Mouse (Mus musculus): ENCODE measurements around the gene Slc6a18. TPM values are rescaled to one million over a fixed set of nuclear protein-coding genes. Genes with fewer than 3 reads are reported as not detected.

Gene Slc6a18
- polyA plus RNA-seq, 1 experiment from 2014 or later, result not detected

DNA sequence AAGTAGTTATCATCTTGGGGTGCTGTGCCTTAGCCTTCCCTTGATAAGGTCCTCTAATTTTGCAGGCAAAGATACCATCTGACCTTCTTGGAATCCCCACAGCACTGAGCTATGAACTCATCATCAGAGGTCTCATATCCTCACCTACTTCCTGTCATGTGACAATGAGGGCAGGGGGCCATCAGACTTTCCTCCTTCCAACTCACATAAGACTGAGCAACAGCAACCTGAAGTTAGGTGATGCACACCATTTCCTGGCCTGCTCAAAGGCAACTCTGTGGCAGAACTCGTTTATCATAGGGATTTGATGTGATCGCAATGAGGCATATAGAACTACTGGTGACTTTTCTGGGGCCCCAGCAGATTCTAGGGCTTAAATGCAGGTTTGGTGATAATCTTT is 4.4 kb upstream of the Slc6a18 start:
- H3K4me1 ChIP-seq, result no peaks in the 10 kb centered on the region
- H3K9ac ChIP-seq, result no peak overlapping the region
- H3K27ac ChIP-seq, result no peak overlapping the region
- H3K4me2 ChIP-seq (replicated peaks), result no peak overlapping the region
- H3K36me3 ChIP-seq, result no peaks in the 10 kb centered on the region
- WGBS, result 84% methylated on average over 2 of the region's 2 CpGs
- H3K27me3 ChIP-seq, result no peaks in the 10 kb centered on the region
- ATAC-seq (ENCODE audit: low FRiP score), result no peak
- no peak overlapping the region for H3K4me3 ChIP-seq
- no peaks in the 10 kb centered on the region for H3K9me3 ChIP-seq (replicated peaks)

DNA sequence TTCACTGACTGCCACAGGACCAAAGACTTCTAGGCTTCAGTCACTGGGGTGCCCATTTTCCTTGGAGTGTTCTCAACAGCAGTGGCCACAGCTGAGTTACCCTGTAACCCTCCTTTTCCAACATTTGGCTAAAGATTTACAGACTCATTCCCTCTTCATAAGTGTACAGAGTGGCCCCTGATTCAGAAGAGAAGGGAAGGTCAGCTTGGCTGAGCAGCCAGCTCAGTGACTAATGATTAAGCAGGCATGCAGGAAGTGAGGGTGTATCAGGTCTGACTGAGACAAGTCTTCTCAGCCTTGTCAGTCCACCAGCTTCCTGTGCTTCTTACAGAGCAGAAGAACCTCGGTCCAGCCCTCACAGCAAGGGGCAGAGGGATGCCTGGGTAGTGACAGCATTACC is 2.6 kb upstream of the Slc6a18 start:
- no peaks in the 10 kb centered on the region for H3K9me3 ChIP-seq (replicated peaks)
- ATAC-seq (ENCODE audit: low FRiP score), result no peak
- 32% methylated on average over 1 of the region's 1 CpGs for WGBS
- H3K36me3 ChIP-seq, result no peaks in the 10 kb centered on the region
- no peak overlapping the region for H3K4me3 ChIP-seq
- H3K4me1 ChIP-seq, result no peaks in the 10 kb centered on the region
- no peaks in the 10 kb centered on the region for H3K27me3 ChIP-seq
- no peak overlapping the region for H3K9ac ChIP-seq
- H3K27ac ChIP-seq, result no peak overlapping the region
- no peak overlapping the region for H3K4me2 ChIP-seq (replicated peaks)

DNA sequence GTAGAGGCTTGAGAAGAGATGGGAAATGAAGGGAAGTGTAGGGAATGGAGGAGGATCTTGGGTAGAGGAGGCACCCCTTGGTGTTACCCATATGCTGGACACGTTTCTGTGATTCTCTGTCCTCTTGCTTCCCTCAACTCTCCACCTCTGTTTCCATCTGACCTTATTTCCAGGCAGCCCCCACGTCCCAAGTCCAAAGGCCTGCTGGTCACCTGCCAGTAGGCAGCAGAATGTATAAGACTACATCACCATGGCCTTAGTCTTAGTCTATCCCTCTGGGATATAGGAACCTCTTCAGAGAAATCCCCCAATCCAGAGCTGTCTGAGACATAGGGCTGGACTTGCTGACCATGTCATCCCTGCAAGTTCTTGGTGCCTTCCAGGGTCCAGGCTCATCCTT is 1.5 kb upstream of the Slc6a18 start:
- Histone ChIP-seq H3K4me3 (no peak overlapping the region), H3K9ac (no peak overlapping the region), H3K4me1 (no peaks in the 10 kb centered on the region), H3K27me3 (no peaks in the 10 kb centered on the region), H3K9me3 (replicated peaks) (no peaks in the 10 kb centered on the region), H3K36me3 (no peaks in the 10 kb centered on the region), H3K27ac (no peak overlapping the region), H3K4me2 (replicated peaks) (no peak overlapping the region)
- 56% methylated on average over 2 of the region's 2 CpGs for WGBS
- no peak for ATAC-seq (ENCODE audit: low FRiP score)

DNA sequence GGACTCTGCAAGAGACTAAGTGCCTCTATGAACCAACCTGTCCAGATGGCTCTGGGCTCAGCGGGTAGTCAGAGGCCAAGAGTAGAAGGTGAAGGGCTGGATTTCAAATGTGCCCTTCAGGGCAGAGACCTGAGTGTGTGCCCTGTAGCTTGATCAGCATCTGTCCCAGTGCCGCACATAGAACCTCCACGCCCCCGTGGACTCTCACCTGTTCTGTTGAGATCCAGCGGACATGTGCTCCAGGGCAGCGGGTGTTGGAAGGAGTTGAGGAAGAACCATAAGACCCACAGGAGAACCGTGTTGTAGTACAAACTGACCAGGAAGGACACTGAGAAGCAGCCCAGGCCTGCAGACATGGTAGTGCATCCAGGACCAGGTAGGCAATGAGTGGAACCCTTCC is 2.7 kb downstream of the Slc6a18 start:
- no peaks in the 10 kb centered on the region for H3K36me3 ChIP-seq
- H3K4me2 ChIP-seq (replicated peaks), result no peak overlapping the region
- whole genome bisulfite sequencing, result 93% methylated on average over 7 of the region's 7 CpGs
- H3K27me3 ChIP-seq, result no peaks in the 10 kb centered on the region
- no peak for ATAC-seq (ENCODE audit: low FRiP score)
- no peaks in the 10 kb centered on the region for H3K9me3 ChIP-seq (replicated peaks)
- H3K4me3 ChIP-seq, result no peak overlapping the region
- no peaks in the 10 kb centered on the region for H3K4me1 ChIP-seq
- no peak overlapping the region for H3K9ac ChIP-seq
- H3K27ac ChIP-seq, result no peak overlapping the region

DNA sequence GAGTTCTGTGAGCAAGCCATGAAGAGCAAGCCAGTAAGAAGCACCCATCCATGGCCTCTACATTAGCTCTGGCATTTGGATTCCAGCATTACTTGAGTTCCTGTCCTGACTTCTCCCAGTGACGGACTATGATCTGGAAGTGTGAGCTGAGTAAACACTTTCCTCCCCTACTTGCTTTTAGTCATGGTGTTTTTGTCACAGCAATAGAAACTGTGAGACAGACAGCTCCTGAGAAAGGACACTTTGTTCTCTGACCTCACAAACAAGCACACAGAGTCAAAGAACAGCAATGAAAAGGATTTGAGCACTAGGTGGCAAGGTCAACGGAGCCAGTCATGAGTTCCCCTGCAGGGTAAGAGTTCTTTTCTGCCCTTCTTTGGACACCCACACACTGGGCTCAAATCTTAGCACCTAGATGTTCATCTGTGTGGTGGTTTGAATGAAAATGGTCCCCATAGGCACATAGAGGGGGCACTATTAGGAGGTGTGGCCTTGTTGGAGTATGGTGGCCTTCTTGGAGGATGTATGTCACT is 17.6 kb downstream of the Slc6a18 start:
- no peaks in the 10 kb centered on the region for H3K36me3 ChIP-seq
- WGBS, result 64% methylated on average over 2 of the region's 2 CpGs
- H3K9ac ChIP-seq, result no peak overlapping the region
- no peak overlapping the region for H3K4me3 ChIP-seq
- no peak for ATAC-seq (ENCODE audit: low FRiP score)
- H3K4me1 ChIP-seq, result no peaks in the 10 kb centered on the region
- H3K27ac ChIP-seq, result no peak overlapping the region
- no peaks in the 10 kb centered on the region for H3K9me3 ChIP-seq (replicated peaks)
- no peak overlapping the region for H3K4me2 ChIP-seq (replicated peaks)
- no peaks in the 10 kb centered on the region for H3K27me3 ChIP-seq

DNA sequence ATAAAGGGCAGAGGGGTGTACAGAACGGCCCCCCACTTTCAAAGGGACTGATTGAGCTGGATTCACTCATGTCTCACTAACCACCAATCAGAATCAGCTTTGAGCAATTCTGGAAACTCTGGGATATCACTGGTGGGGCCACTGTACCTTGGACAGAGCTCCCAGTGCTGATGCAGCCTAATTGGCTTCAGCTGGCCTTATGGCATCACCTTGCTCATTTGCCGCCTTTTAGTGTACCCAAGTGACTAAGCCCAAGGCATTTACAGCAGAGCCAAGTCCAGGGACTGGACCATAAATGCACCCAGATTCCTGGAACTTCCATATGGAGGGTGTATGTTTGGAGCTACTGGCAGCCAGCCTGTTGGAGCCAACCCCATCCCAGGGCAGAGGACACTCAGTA is 18.9 kb downstream of the Slc6a18 start:
- no peak overlapping the region for H3K4me2 ChIP-seq (replicated peaks)
- no peaks in the 10 kb centered on the region for H3K9me3 ChIP-seq (replicated peaks)
- no peak overlapping the region for H3K9ac ChIP-seq
- WGBS, result 49% methylated on average over 2 of the region's 2 CpGs
- H3K4me1 ChIP-seq, result no peaks in the 10 kb centered on the region
- no peak overlapping the region for H3K27ac ChIP-seq
- no peak for ATAC-seq (ENCODE audit: low FRiP score)
- no peak overlapping the region for H3K4me3 ChIP-seq
- H3K36me3 ChIP-seq, result no peaks in the 10 kb centered on the region
- no peaks in the 10 kb centered on the region for H3K27me3 ChIP-seq

DNA sequence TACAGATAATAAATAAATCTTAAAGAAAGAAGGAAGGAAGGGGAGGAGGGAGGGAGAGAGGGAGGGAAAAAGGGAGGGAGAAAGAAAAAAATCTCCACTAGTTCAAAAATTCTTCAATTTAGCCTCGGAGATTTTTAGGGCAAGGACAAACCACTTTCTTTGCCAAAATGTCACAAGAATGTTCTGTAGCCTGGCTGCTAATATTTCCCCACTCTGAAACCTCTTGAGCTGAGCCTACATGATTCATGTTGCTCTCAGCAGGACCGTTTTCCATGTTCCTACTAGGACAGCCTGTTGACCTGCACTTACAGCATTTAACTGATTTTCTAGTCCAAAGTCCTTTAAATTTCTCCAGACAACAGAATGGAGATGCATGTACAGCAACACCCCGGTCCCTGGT is 22.8 kb downstream of the Slc6a18 start:
- Histone ChIP-seq H3K4me3 (no peak overlapping the region), H3K4me1 (no peaks in the 10 kb centered on the region), H3K9me3 (replicated peaks) (no peaks in the 10 kb centered on the region), H3K36me3 (no peaks in the 10 kb centered on the region), H3K9ac (no peak overlapping the region), H3K27ac (no peak overlapping the region), H3K27me3 (no peaks in the 10 kb centered on the region), H3K4me2 (replicated peaks) (no peak overlapping the region)
- 78% methylated on average over 3 of the region's 3 CpGs for WGBS
- no peak for ATAC-seq (ENCODE audit: low FRiP score)

DNA sequence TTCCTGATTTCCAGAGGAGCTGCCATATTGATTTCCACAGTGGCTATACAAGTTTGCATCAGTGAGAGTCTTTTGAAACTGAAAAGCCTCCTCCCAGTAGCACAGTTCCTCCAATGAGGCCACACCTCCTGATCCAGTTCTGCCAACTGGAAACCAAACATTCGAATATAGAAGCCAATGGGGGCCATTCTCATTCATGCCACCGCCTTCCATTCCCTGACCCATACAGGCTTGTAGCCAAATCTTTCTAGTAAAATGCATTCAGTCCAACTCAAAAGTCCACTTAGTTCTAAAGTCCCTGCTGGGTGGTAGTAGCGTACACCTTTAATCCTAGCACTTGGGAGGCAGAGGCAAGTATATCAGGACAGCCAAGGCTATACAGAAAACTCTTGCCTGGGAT is 24.6 kb downstream of the Slc6a18 start:
- Histone ChIP-seq H3K4me3 (no peak overlapping the region), H3K27me3 (no peaks in the 10 kb centered on the region), H3K4me2 (replicated peaks) (no peak overlapping the region), H3K27ac (no peak overlapping the region), H3K9me3 (replicated peaks) (no peaks in the 10 kb centered on the region), H3K36me3 (peaks cover 9% of the 10 kb centered on the region; the same call in 1 of the 2 replicates), H3K9ac (no peak overlapping the region), H3K4me1 (no peaks in the 10 kb centered on the region)
- WGBS, result 87% methylated on average over 3 of the region's 3 CpGs
- no peak for ATAC-seq (ENCODE audit: low FRiP score)

DNA sequence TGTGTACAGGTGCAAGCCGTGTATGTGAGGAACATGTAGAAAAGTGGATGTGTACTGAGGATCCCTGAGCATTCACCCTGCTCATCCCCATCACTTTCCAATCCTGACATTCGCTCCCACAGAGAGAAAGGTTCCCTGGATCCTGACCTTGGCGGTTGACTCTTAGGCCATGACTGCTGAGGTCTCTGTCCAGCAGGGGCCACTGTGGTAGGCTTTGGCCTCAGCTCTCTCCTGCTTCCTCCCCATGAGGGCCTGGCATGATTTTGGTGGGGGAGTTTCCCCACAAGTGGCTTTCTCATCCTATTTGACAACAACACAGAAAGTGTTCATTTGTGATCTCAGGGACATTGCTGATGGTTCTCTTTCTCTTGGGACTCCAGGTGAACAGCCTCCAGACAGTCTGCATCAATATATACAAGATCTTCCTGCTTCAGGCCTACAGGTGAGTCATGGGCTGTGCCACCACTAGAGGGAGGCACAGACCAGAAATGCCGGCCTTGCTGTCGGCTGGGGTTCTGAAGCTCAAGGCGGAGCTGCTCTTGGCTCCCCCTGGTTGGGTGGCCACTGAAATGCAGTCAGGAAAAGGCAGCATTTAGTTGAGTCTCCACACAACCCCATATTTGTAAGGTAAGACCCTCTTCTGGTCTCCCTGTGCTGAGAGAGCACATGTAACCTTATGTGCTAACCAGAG is 31.3 kb downstream of the Slc6a18 start:
- no peaks in the 10 kb centered on the region for H3K9me3 ChIP-seq (replicated peaks)
- H3K9ac ChIP-seq, result no peak overlapping the region
- no peaks in the 10 kb centered on the region for H3K4me1 ChIP-seq
- WGBS, result 41% methylated on average over 6 of the region's 6 CpGs
- H3K4me3 ChIP-seq, result no peak overlapping the region
- peaks cover 25% of the 10 kb centered on the region for H3K36me3 ChIP-seq
- no peak for ATAC-seq (ENCODE audit: low FRiP score)
- H3K4me2 ChIP-seq (replicated peaks), result no peak overlapping the region
- no peak overlapping the region for H3K27ac ChIP-seq
- H3K27me3 ChIP-seq, result no peaks in the 10 kb centered on the region

DNA sequence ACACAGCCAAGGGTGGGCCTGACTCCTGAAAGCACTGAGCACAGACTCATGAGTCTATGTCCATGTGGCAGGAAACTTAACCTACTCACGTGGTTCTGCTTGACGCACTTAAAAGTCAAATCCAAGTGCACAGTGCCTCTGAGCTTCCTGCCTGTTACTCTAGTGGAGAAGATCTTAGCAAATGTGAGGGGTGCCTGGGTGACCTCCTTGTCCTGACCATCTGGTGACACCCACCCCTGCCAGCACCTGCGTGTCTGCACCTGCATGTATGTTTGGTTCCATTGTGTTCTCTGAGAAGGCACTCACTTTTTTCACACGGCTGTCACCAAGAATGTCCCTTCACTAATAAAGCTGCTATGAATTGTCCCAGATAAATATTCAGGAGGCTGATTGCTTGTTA is 36.5 kb downstream of the Slc6a18 start:
- Histone ChIP-seq H3K4me2 (replicated peaks) (no peak overlapping the region), H3K4me1 (no peaks in the 10 kb centered on the region), H3K36me3 (peaks cover 6% of the 10 kb centered on the region; the same call in 1 of the 2 replicates), H3K9ac (no peak overlapping the region), H3K4me3 (no peak overlapping the region), H3K9me3 (replicated peaks) (no peaks in the 10 kb centered on the region), H3K27me3 (no peaks in the 10 kb centered on the region), H3K27ac (no peak overlapping the region)
- 86% methylated on average over 4 of the region's 4 CpGs for WGBS
- ATAC-seq (ENCODE audit: low FRiP score), result no peak

DNA sequence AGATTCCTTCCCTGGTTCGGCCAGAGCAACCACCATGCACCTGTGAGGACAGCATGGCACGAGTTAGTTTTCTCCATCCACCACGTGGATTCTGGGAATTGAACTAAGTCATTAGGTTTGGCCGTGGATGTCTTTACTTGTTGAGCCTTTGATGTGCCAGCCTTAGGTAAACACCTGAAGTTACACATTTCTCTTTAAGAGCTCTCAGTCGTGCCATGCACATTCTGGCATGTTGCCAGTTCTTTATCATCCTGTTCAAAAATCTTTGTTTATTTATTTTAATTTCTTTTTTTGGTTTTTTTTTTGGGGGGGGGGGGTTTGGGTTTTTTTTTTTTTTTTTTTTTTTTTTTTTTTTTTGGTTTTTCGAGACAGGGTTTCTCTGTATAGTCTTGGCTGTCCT is 40.0 kb downstream of the Slc6a18 start:
- 81% methylated on average over 5 of the region's 6 CpGs for WGBS
- no peak overlapping the region for H3K4me3 ChIP-seq
- H3K4me1 ChIP-seq, result no peaks in the 10 kb centered on the region
- no peak for ATAC-seq (ENCODE audit: low FRiP score)
- H3K9ac ChIP-seq, result no peak overlapping the region
- H3K27me3 ChIP-seq, result no peaks in the 10 kb centered on the region
- no peak overlapping the region for H3K4me2 ChIP-seq (replicated peaks)
- H3K36me3 ChIP-seq, result peaks cover 14% of the 10 kb centered on the region; the same call in 1 of the 2 replicates
- no peaks in the 10 kb centered on the region for H3K9me3 ChIP-seq (replicated peaks)
- no peak overlapping the region for H3K27ac ChIP-seq

DNA sequence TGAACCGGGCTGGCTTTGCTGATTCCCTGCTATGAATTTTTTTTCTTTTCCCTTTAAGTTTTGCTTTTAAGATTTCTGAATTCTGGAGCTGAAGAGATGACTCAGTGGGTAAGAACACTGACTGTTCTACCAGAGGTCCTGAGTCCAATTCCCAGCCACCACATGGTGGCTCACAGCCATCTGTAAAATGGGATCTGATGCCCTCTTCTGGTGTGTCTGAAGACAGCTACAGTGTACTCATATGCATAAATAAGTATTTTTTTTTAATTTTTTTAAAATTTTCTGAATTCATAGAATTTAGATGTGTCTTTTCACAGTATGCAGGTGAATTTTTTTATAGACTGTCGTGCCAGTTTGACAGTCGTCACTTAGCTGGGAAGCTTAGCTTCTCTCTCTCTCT is 46.0 kb downstream of the Slc6a18 start:
- peaks cover 14% of the 10 kb centered on the region; the same call in 1 of the 2 replicates for H3K36me3 ChIP-seq
- WGBS, result 95% methylated on average over 3 of the region's 3 CpGs
- H3K4me1 ChIP-seq, result peaks cover 16% of the 10 kb centered on the region

DNA sequence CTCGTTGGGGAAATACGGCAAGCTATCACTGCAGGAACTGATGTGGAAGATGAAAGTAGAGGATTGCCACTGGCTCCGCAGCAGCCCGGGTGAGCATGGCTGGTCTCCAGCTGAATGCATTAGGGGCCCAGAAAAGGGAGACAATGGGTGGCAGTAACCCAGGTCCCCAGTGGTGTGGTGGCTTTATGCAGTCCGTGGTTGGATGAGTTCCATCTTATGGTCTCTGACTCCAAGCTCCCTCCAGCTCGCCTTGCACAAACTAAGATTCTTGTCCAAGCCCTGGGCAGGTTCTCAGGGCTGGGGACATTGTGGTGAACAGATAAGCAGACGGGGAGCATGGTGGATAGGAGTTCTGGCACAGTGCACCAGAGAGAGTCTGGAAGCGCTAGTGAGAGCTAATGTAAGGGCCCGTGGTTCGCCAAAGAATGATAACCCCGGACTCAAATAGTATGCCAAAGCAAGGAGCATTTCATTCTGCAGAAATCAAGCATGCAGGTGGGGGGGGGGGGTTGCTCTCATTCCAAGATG is 49.2 kb downstream of the Slc6a18 start:
- 88% methylated on average over 11 of the region's 11 CpGs for WGBS
- ATAC-seq (ENCODE audit: low FRiP score), result no peak
- no peak overlapping the region for H3K9ac ChIP-seq
- peaks cover 1% of the 10 kb centered on the region; the same call in 1 of the 2 replicates for H3K36me3 ChIP-seq
- H3K27me3 ChIP-seq, result peaks cover 4% of the 10 kb centered on the region; the same call in 1 of the 2 replicates
- H3K4me2 ChIP-seq (replicated peaks), result no peak overlapping the region
- no peaks in the 10 kb centered on the region for H3K9me3 ChIP-seq (replicated peaks)
- H3K4me1 ChIP-seq, result peaks cover 19% of the 10 kb centered on the region
- H3K4me3 ChIP-seq, result no peak overlapping the region
- no peak overlapping the region for H3K27ac ChIP-seq

More for the DNA sequence above, 46.0 kb downstream of the Slc6a18 start:
- Histone ChIP-seq H3K9me3 (replicated peaks) (no peaks in the 10 kb centered on the region), H3K9ac (no peak overlapping the region), H3K4me3 (no peak overlapping the region), H3K27ac (no peak overlapping the region), H3K27me3 (no peaks in the 10 kb centered on the region), H3K4me2 (replicated peaks) (no peak overlapping the region)
- no peak for ATAC-seq (ENCODE audit: low FRiP score)
